Mouse (Mus musculus) small intestine, adult 2 months (tissue): ENCODE measurements around the gene Dguok.

Experiments
- CTCF ChIP-seq: fragments of 200-500 bp; IDR thresholded peaks from 2 replicates; pipeline ENCODE4 v1.5.1; 2012; ENCODE audit warnings: low read depth, mild to moderate bottlenecking, control low read depth, inconsistent platforms, low read length, moderate library complexity, mixed read lengths; ENCODE audit not compliant: insufficient replicate concordance, insufficient read length; ENCODE audit errors: extremely low read depth
- POLR2A ChIP-seq: fragments of 200-500 bp; IDR thresholded peaks from 2 replicates; pipeline ENCODE4 v1.6.1; 2012; ENCODE audit warnings: low read depth, mild to moderate bottlenecking, control low read depth, inconsistent platforms, low read length, moderate library complexity

DNA sequence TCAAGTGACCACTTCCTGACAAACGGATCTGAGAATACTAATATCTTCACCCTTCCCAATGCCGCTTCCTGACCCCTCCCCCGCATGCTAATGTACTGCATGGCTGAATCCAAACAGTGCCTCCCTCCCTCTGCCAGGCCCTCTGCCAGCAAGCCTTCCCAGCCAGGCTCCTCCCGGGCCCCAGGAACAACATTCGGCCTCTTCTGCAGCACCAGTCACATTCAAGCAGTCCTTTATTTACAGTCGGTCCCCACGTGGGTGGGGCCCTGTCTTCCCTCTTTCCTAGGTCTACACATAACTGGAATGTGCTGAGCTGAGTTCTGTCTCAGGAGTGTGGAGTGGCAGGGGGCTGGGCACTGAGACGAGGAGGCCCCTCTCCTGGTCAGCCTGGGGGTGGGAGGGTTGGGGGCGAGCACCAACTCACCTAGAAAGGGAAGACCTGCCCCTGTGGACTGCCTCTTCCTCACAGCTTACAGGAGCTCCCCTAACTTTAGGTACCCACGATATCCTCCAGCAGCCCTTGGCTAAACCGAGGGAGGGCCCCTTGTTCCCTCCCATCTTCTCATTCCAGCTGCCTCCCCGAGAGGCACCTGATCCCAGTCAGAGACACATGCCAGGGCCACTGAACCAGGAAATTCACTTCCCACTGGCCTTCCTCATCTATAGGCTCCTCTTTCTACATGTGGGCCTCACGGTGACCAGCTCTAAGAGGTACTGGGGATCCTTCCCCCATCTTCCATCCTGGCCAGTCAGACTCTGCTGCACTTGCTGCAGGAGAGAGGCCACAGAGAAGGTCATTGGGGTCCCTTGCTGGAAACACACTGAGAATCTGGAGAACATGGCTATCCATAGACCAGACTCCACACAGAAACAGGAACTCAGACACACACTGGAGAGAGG is 63.1 kb downstream of the Dguok start:
- no peak for TF ChIP-seq CTCF
- TF ChIP-seq POLR2A = no peak
